Mouse (Mus musculus): Measurements from ENCODE around the gene Tom1l2. TPM values are rescaled to one million over a fixed set of nuclear protein-coding genes. Genes with fewer than 3 reads are reported as not detected.

Gene Tom1l2
- polyA plus RNA-seq, 1 experiment from 2014 or later: 19.5 TPM

DNA sequence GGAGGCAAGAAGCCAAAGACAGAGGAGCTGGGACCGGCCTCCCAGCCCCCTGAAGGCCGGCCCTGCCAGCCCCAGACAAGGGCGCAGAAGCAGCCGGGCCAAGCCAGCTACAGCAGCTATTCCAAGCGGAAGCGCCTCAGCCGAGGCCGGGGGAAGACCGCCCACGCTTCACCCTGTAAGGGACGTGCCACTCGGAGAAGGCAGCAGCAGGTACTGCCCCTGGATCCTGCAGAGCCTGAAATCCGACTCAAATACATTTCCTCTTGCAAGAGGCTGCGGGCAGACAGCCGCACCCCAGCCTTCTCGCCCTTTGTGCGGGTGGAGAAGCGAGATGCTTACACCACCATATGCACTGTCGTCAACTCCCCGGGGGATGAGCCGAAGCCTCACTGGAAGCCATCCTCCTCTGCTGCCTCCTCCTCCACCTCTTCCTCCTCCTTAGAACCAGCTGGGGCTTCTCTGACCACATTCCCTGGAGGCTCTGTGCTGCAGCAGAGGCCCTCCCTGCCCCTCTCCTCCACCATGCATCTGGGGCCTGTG, 163.1 kb downstream of the Tom1l2 start:
- Histone ChIP-seq H3K9ac (ENCODE audit: low read length) (no peak overlapping the region), H3K4me3 (ENCODE audit: low read depth, low read length) (no peak overlapping the region), H3K9me3 (ENCODE audit: control insufficient read depth, low read length) (no peaks in the 10 kb centered on the region), H3K4me1 (replicated peaks; ENCODE audit: control insufficient read depth, insufficient read depth, low read length) (0 out of 2 replicates have a peak, but pooled peaks cover 2% of the 10 kb centered on the region), H3K36me3 (ENCODE audit: control insufficient read depth, insufficient read depth, low read length) (peaks cover 41% of the 10 kb centered on the region), H3K27me3 (ENCODE audit: control insufficient read depth, insufficient read depth, low read length) (no peaks in the 10 kb centered on the region), H3K4me2 (ENCODE audit: low read depth, low read length, severe bottlenecking) (0 out of 2 replicates have a peak overlapping the region, but pooled peaks have one; percentile 2), H3K27ac (ENCODE audit: low read depth, low read length) (no peak overlapping the region)
- ATAC-seq (replicated peaks; ENCODE audit: low FRiP score) (no peak), DNase-seq (ENCODE audit: low spot score) (no peak)
- WGBS: 85% methylated on average over 21 of the region's 21 CpGs

DNA sequence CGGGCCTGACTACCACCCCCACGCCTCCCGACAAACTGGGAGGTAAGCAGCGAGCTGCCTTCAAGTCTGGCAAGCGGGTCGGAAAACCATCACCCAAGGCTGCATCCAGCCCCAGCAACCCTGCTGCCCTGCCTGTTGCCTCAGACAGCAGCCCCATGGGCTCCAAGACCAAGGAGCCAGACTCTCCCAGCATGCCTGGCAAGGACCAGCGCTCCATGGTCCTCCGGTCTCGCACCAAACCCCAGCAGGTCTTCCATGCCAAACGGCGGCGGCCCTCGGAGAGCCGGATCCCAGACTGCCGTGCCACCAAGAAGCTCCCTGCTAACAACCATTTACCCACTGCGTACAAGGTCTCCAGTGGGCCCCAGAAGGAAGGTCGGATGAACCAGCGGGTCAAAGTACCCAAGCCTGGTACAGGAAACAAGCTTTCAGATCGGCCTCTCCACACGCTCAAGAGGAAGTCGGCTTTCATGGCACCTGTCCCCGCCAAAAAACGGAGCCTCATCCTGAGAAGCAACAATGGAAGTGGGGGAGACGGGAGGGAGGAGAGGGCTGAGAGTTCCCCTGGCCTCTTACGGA, 164.3 kb downstream of the Tom1l2 start:
- H3K4me2 ChIP-seq (ENCODE audit: low read depth, low read length, severe bottlenecking): no peak overlapping the region
- H3K9ac ChIP-seq (ENCODE audit: low read length): no peak overlapping the region
- 90% methylated on average over 25 of the region's 25 CpGs for WGBS
- no peak overlapping the region for H3K4me3 ChIP-seq (ENCODE audit: low read depth, low read length)
- peaks cover 34% of the 10 kb centered on the region for H3K36me3 ChIP-seq (ENCODE audit: control insufficient read depth, insufficient read depth, low read length)
- ATAC-seq (replicated peaks; ENCODE audit: low FRiP score) (no peak), DNase-seq (ENCODE audit: low spot score) (peak; percentile 51)
- no peaks in the 10 kb centered on the region for H3K27me3 ChIP-seq (ENCODE audit: control insufficient read depth, insufficient read depth, low read length)
- H3K27ac ChIP-seq (ENCODE audit: low read depth, low read length): no peak overlapping the region
- no peaks in the 10 kb centered on the region for H3K9me3 ChIP-seq (ENCODE audit: control insufficient read depth, low read length)
- peaks cover 10% of the 10 kb centered on the region for H3K4me1 ChIP-seq (replicated peaks; ENCODE audit: control insufficient read depth, insufficient read depth, low read length)

DNA sequence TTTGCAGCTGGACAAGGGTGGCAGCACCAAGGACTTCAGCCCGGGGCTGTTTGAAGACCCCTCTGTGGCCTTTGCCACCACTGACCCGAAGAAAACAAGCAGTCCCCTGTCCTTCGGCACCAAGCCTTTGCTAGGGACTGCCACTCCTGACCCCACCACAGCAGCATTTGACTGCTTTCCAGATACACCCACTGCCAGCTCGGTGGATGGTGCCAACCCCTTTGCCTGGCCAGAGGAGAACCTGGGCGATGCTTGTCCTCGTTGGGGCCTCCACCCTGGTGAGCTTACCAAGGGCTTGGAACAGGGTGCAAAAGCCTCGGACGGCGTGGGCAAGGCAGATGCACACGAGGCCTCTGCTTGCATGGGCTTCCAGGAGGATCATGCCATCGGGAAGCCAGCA, 165.6 kb downstream of the Tom1l2 start:
- Histone ChIP-seq H3K9ac (ENCODE audit: low read length) (no peak overlapping the region), H3K4me3 (ENCODE audit: low read depth, low read length) (no peak overlapping the region), H3K27ac (ENCODE audit: low read depth, low read length) (no peak overlapping the region), H3K4me2 (ENCODE audit: low read depth, low read length, severe bottlenecking) (no peak overlapping the region), H3K27me3 (ENCODE audit: control insufficient read depth, insufficient read depth, low read length) (no peaks in the 10 kb centered on the region), H3K4me1 (replicated peaks; ENCODE audit: control insufficient read depth, insufficient read depth, low read length) (peaks cover 19% of the 10 kb centered on the region), H3K9me3 (ENCODE audit: control insufficient read depth, low read length) (no peaks in the 10 kb centered on the region), H3K36me3 (ENCODE audit: control insufficient read depth, insufficient read depth, low read length) (peaks cover 32% of the 10 kb centered on the region)
- 90% methylated on average over 11 of the region's 11 CpGs for WGBS
- ATAC-seq (replicated peaks; ENCODE audit: low FRiP score) (no peak), DNase-seq (ENCODE audit: low spot score) (no peak)

DNA sequence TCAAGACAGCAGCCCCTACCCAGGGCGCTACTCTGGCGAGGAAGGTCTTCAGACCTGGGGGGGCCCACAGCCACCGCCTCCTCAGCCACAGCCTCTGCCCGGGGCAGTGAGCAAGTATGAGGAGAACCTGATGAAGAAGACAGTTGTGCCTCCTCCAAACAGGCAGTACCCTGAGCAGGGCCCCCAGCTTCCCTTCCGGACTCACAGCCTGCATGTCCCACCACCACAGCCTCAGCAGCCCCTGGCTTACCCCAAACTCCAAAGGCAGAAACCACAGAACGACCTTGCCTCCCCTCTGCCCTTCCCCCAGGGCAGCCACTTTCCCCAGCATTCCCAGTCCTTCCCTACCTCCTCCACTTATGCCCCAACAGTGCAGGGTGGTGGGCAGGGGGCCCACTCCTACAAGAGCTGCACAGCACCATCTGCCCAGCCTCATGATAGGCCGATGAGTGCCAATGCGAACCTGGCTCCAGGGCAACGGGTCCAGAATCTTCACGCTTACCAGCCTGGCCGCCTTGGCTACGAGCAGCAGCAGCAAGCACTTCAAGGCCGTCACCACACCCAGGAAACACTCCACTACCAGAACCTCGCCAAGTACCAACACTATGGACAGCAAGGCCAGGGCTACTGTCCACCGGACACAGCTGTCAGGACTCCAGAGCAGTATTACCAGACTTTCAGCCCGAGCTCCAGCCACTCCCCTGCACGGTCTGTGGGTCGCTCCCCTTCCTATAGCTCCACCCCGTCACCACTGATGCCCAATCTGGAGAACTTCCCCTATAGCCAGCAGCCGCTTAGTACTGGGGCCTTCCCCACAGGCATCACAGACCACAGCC, 167.1 kb downstream of the Tom1l2 start:
- no peak overlapping the region for H3K4me2 ChIP-seq (ENCODE audit: low read depth, low read length, severe bottlenecking)
- peak; percentile 57 for DNase-seq (ENCODE audit: low spot score)
- peaks cover 19% of the 10 kb centered on the region for H3K4me1 ChIP-seq (replicated peaks; ENCODE audit: control insufficient read depth, insufficient read depth, low read length)
- no peak for ATAC-seq (replicated peaks; ENCODE audit: low FRiP score)
- H3K9me3 ChIP-seq (ENCODE audit: control insufficient read depth, low read length): no peaks in the 10 kb centered on the region
- WGBS: 89% methylated on average over 20 of the region's 20 CpGs
- H3K27me3 ChIP-seq (ENCODE audit: control insufficient read depth, insufficient read depth, low read length): no peaks in the 10 kb centered on the region
- no peak overlapping the region for H3K9ac ChIP-seq (ENCODE audit: low read length)
- no peak overlapping the region for H3K4me3 ChIP-seq (ENCODE audit: low read depth, low read length)
- H3K27ac ChIP-seq (ENCODE audit: low read depth, low read length): peak overlapping the region; percentile 65; the same call in 1 of the 2 replicates
- peaks cover 25% of the 10 kb centered on the region for H3K36me3 ChIP-seq (ENCODE audit: control insufficient read depth, insufficient read depth, low read length)

- Histone ChIP-seq H3K9ac (ENCODE audit: low read length) (no peak overlapping the region), H3K27ac (ENCODE audit: low read depth, low read length) (peak overlapping the region; percentile 65), H3K27me3 (ENCODE audit: control insufficient read depth, insufficient read depth, low read length) (no peaks in the 10 kb centered on the region), H3K4me1 (replicated peaks; ENCODE audit: control insufficient read depth, insufficient read depth, low read length) (peaks cover 19% of the 10 kb centered on the region), H3K4me3 (ENCODE audit: low read depth, low read length) (no peak overlapping the region), H3K4me2 (ENCODE audit: low read depth, low read length, severe bottlenecking) (no peak overlapping the region), H3K9me3 (ENCODE audit: control insufficient read depth, low read length) (no peaks in the 10 kb centered on the region), H3K36me3 (ENCODE audit: control insufficient read depth, insufficient read depth, low read length) (peaks cover 18% of the 10 kb centered on the region)
- peak; percentile 53 for DNase-seq (ENCODE audit: low spot score)
- WGBS: 59% methylated on average over 22 of the region's 22 CpGs
- ATAC-seq (replicated peaks; ENCODE audit: low FRiP score): no peak
Measured at GRCm38 (mm10) chr11:60184346-60185325, 168.1 kb downstream of the Tom1l2 start.

DNA sequence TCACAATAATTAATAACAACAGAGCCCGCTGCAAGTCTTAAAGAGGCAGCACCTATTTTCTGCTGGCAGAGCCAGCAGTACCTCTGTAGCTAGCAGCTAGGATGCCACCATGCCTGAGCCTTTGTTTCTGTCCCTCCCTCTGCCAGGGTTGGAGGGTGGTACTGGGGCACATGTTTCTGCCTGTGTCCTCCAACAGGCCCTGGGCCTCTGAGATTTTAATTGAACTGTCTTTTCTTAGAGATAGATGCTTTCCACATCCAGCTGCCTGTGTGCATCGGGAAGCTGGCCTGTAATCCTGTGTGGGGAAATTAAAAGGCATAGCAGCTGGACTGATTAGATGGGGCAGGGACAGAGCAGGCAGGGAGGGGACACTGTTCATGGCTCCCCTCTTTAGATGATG, 170.0 kb downstream of the Tom1l2 start:
- H3K36me3 ChIP-seq (ENCODE audit: control insufficient read depth, insufficient read depth, low read length): peaks cover 13% of the 10 kb centered on the region
- DNase-seq (ENCODE audit: low spot score): no peak

GRCm38 (mm10) chr11:60182116-60182670, 170.5 kb downstream of the Tom1l2 start:
- Histone ChIP-seq H3K4me3 (ENCODE audit: low read depth, low read length) (no peak overlapping the region), H3K9me3 (ENCODE audit: control insufficient read depth, low read length) (no peaks in the 10 kb centered on the region), H3K4me2 (ENCODE audit: low read depth, low read length, severe bottlenecking) (no peak overlapping the region), H3K27ac (ENCODE audit: low read depth, low read length) (no peak overlapping the region), H3K27me3 (ENCODE audit: control insufficient read depth, insufficient read depth, low read length) (no peaks in the 10 kb centered on the region), H3K36me3 (ENCODE audit: control insufficient read depth, insufficient read depth, low read length) (peaks cover 9% of the 10 kb centered on the region), H3K9ac (ENCODE audit: low read length) (no peak overlapping the region), H3K4me1 (replicated peaks; ENCODE audit: control insufficient read depth, insufficient read depth, low read length) (peaks cover 29% of the 10 kb centered on the region)
- WGBS: 86% methylated on average over 12 of the region's 12 CpGs
- DNase-seq (ENCODE audit: low spot score): no peak
- ATAC-seq (replicated peaks; ENCODE audit: low FRiP score): no peak

More for the DNA sequence above, 170.0 kb downstream of the Tom1l2 start:
- Histone ChIP-seq H3K27ac (ENCODE audit: low read depth, low read length) (no peak overlapping the region), H3K4me1 (replicated peaks; ENCODE audit: control insufficient read depth, insufficient read depth, low read length) (peaks cover 23% of the 10 kb centered on the region), H3K4me2 (ENCODE audit: low read depth, low read length, severe bottlenecking) (no peak overlapping the region), H3K9me3 (ENCODE audit: control insufficient read depth, low read length) (no peaks in the 10 kb centered on the region), H3K4me3 (ENCODE audit: low read depth, low read length) (no peak overlapping the region), H3K27me3 (ENCODE audit: control insufficient read depth, insufficient read depth, low read length) (no peaks in the 10 kb centered on the region), H3K9ac (ENCODE audit: low read length) (0 out of 2 replicates have a peak overlapping the region, but pooled peaks have one; percentile 9)
- 77% methylated on average over 2 of the region's 2 CpGs for WGBS
- ATAC-seq (replicated peaks; ENCODE audit: low FRiP score): no peak

DNA sequence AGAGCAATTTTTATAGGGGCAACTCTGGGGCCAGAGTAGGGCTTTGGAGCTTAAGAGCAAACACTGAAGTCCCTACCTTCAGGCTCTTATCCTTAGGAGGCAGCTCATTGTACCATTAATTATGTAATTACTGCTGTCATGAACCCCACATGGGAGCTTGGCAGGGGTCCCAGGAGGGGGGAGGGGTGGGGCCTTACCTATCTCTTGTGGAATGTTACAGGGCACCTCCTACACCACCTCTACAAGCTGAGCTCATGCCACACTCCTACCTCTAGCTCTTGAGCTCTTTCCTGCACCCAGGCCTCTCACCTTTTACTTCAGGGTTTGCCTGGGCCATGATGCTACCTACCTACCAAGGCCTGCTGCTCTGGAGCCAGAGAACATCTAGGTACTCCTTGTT, 174.2 kb downstream of the Tom1l2 start:
- peaks cover 35% of the 10 kb centered on the region for H3K4me1 ChIP-seq (replicated peaks; ENCODE audit: control insufficient read depth, insufficient read depth, low read length)
- no peak overlapping the region; the same call in 1 of the 2 replicates for H3K4me2 ChIP-seq (ENCODE audit: low read depth, low read length, severe bottlenecking)
- no peak overlapping the region for H3K4me3 ChIP-seq (ENCODE audit: low read depth, low read length)
- H3K27me3 ChIP-seq (ENCODE audit: control insufficient read depth, insufficient read depth, low read length): no peaks in the 10 kb centered on the region
- ATAC-seq (replicated peaks; ENCODE audit: low FRiP score) (no peak), DNase-seq (ENCODE audit: low spot score) (no peak)
- H3K27ac ChIP-seq (ENCODE audit: low read depth, low read length): no peak overlapping the region
- H3K9ac ChIP-seq (ENCODE audit: low read length): no peak overlapping the region
- no peaks in the 10 kb centered on the region for H3K36me3 ChIP-seq (ENCODE audit: control insufficient read depth, insufficient read depth, low read length)
- H3K9me3 ChIP-seq (ENCODE audit: control insufficient read depth, low read length): no peaks in the 10 kb centered on the region

Measured in forebrain, embryonic 11.5 days (tissue).